In genomic region chr6:93497824-93498223, GRCm38 (mm10) we compare ENCODE assay signal across 24 mouse cellular contexts.
DNase-seq lines count a peak whose midpoint lies in the region; ATAC-seq and TF ChIP-seq lines count a peak whose summit lies in the region.
"Had no signal": no experiment of that assay in that cellular context is flagged by ENCODE, and none has a peak within 500 bp of the region (broad histone marks: within the 10 kb centered on the region; RNA-seq: fewer than 3 reads in every experiment).

No protein-coding gene starts in this region.

- peaks cover 15% of the 10 kb centered on the region for H3K4me1 ChIP-seq in heart, embryonic 12.5 days (replicated peaks)
- H3K4me1 ChIP-seq in heart, adult 2 months (ENCODE audit: control insufficient read depth, insufficient read depth, low read length): no peaks in the 10 kb centered on the region
- H3K4me1 ChIP-seq in heart, embryonic 15.5 days (replicated peaks): peaks cover 3% of the 10 kb centered on the region
- H3K4me1 ChIP-seq in heart, postnatal 0 days (ENCODE audit: control insufficient read depth, insufficient read depth): peaks cover 3% of the 10 kb centered on the region; the same call in 1 of the 2 replicates
- H3K4me1 ChIP-seq: embryonic facial prominence, embryonic 10.5 days; embryonic facial prominence, embryonic 12.5 days; forebrain, embryonic 13.5 days; forebrain, embryonic 15.5 days had no signal

- H3K27me3 ChIP-seq in heart, embryonic 12.5 days (replicated peaks): no peaks in the 10 kb centered on the region
- H3K27me3 ChIP-seq in heart, adult 2 months (ENCODE audit: control insufficient read depth, insufficient read depth, low read length): no peaks in the 10 kb centered on the region
- H3K27me3 ChIP-seq in heart, embryonic 15.5 days: no peaks in the 10 kb centered on the region
- no peaks in the 10 kb centered on the region for H3K27me3 ChIP-seq in heart, postnatal 0 days (ENCODE audit: control insufficient read depth, insufficient read depth, low read length)
- H3K27me3 ChIP-seq: CH12.LX; embryonic facial prominence, embryonic 12.5 days; forebrain, embryonic 13.5 days; forebrain, embryonic 15.5 days; Patski had no signal

- DNase-seq in heart, adult 2 months: no peak
- no peak for DNase-seq in heart, postnatal 4 days
- peak; percentile 31 for DNase-seq in heart, postnatal 0 days (ENCODE audit: low spot score)
- DNase-seq in heart, postnatal 14 days: no peak
- DNase-seq: adrenal gland, adult 8-10 months; adrenal gland, postnatal 14 days; adrenal gland, postnatal 36 days; B cell, adult 2 months; cerebellum, adult 11-12 months; cerebellum, adult 2 months; cerebellum, adult 9-10 months; cerebellum, postnatal 10 days; cerebellum, postnatal 25 days had no signal

- H3K4me2 ChIP-seq in heart, embryonic 12.5 days: no peak overlapping the region
- H3K4me2 ChIP-seq in heart, embryonic 15.5 days: no peak overlapping the region
- no peak overlapping the region for H3K4me2 ChIP-seq in heart, postnatal 0 days (ENCODE audit: low read depth, low read length)
- H3K4me2 ChIP-seq: embryonic facial prominence, embryonic 12.5 days; forebrain, embryonic 13.5 days; forebrain, embryonic 15.5 days had no signal

- 20% methylated on average over 4 of the region's 4 CpGs for WGBS in heart, embryonic 12.5 days
- WGBS in heart, adult 2 months: 29% methylated on average over 4 of the region's 4 CpGs
- WGBS in heart, embryonic 15.5 days: 19% methylated on average over 4 of the region's 4 CpGs
- 9% methylated on average over 4 of the region's 4 CpGs for WGBS in heart, postnatal 0 days

- no peak for TF ChIP-seq CTCF in heart, adult 2 months (IDR thresholded peaks at IDR 0.05)
- TF ChIP-seq CTCF in heart, postnatal 0 days (IDR thresholded peaks at IDR 0.05; ENCODE audit: low read depth): no peak

- H3K27ac ChIP-seq in heart, embryonic 12.5 days (ENCODE audit: poor library complexity, severe bottlenecking): peak overlapping the region; percentile 64; the same call in 1 of the 2 replicates
- H3K27ac ChIP-seq in heart, adult 2 months: no peak overlapping the region
- H3K27ac ChIP-seq in heart, embryonic 15.5 days: peak overlapping the region; percentile 38; the same call in 1 of the 2 replicates
- H3K27ac ChIP-seq in heart, postnatal 0 days (ENCODE audit: low read depth): no peak overlapping the region
- H3K27ac ChIP-seq: embryonic facial prominence, embryonic 10.5 days; embryonic facial prominence, embryonic 12.5 days; forebrain, embryonic 13.5 days; forebrain, embryonic 15.5 days had no signal

- no peaks in the 10 kb centered on the region for H3K79me2 ChIP-seq in heart, adult 2 months (replicated peaks; ENCODE audit: control insufficient read depth, insufficient read depth, low read length)

- H3K36me3 ChIP-seq in heart, embryonic 12.5 days: no peaks in the 10 kb centered on the region
- H3K36me3 ChIP-seq in heart, adult 2 months (ENCODE audit: control insufficient read depth, insufficient read depth, low read length): no peaks in the 10 kb centered on the region
- H3K36me3 ChIP-seq in heart, embryonic 15.5 days: no peaks in the 10 kb centered on the region
- H3K36me3 ChIP-seq in heart, postnatal 0 days (replicated peaks; ENCODE audit: control insufficient read depth, insufficient read depth, low read length): no peaks in the 10 kb centered on the region
- H3K36me3 ChIP-seq: embryonic facial prominence, embryonic 10.5 days; embryonic facial prominence, embryonic 12.5 days; forebrain, embryonic 15.5 days; G1E had no signal

- H3K9me3 ChIP-seq in heart, embryonic 12.5 days (replicated peaks): peaks cover 7% of the 10 kb centered on the region
- no peaks in the 10 kb centered on the region for H3K9me3 ChIP-seq in heart, embryonic 15.5 days (replicated peaks)
- no peaks in the 10 kb centered on the region for H3K9me3 ChIP-seq in heart, postnatal 0 days (replicated peaks; ENCODE audit: control insufficient read depth, low read length)
- H3K9me3 ChIP-seq: embryonic facial prominence, embryonic 10.5 days; embryonic facial prominence, embryonic 12.5 days; forebrain, embryonic 13.5 days; forebrain, embryonic 15.5 days; G1E had no signal

- no peak for TF ChIP-seq POLR2A in heart, adult 2 months (IDR thresholded peaks at IDR 0.05; ENCODE audit: insufficient read depth, low read depth, low read length)

- no peak overlapping the region for H3K9ac ChIP-seq in heart, embryonic 12.5 days
- H3K9ac ChIP-seq in heart, adult 2 months (ENCODE audit: low read depth, low read length): no peak overlapping the region
- H3K9ac ChIP-seq in heart, embryonic 15.5 days: no peak overlapping the region
- no peak overlapping the region for H3K9ac ChIP-seq in heart, postnatal 0 days (replicated peaks; ENCODE audit: low read depth, low read length)
- H3K9ac ChIP-seq: embryonic facial prominence, embryonic 12.5 days; forebrain, embryonic 13.5 days; forebrain, embryonic 15.5 days had no signal

- ATAC-seq in heart, embryonic 12.5 days (ENCODE audit: insufficient number of reproducible peaks, low FRiP score): peak; percentile 77
- ATAC-seq in heart, embryonic 15.5 days (replicated peaks; ENCODE audit: insufficient number of reproducible peaks, insufficient read depth, low FRiP score, low read depth): peak; percentile 58; the same call in 1 of the 2 replicates
- peak; percentile 67 for ATAC-seq in heart, postnatal 0 days (ENCODE audit: insufficient read depth, low read depth)
- ATAC-seq: activated CD4-positive, CD25-positive, alpha-beta regulatory T cell, adult 4 months; CD4-positive, CD25-positive, alpha-beta regulatory T cell, adult 4 months; forebrain, embryonic 13.5 days; forebrain, embryonic 15.5 days; Patski had no signal

- H3K4me3 ChIP-seq in heart, embryonic 12.5 days: no peak overlapping the region
- no peak overlapping the region for H3K4me3 ChIP-seq in heart, adult 2 months
- H3K4me3 ChIP-seq in heart, embryonic 15.5 days: no peak overlapping the region
- no peak overlapping the region for H3K4me3 ChIP-seq in heart, postnatal 0 days (ENCODE audit: low read depth, low read length)
- H3K4me3 ChIP-seq: embryonic facial prominence, embryonic 10.5 days; embryonic facial prominence, embryonic 12.5 days; forebrain, embryonic 13.5 days; forebrain, embryonic 15.5 days had no signal

- no peak for TF ChIP-seq EP300 in heart, adult 2 months (IDR thresholded peaks at IDR 0.05; ENCODE audit: insufficient read depth, low read depth, low read length)
- no peak for TF ChIP-seq EP300 in heart, postnatal 0 days (IDR thresholded peaks at IDR 0.05; ENCODE audit: low read depth)

- intact Hi-C loops in heart, adult 2 months (cut with DNase I): no loop called here
- intact Hi-C loops in heart, postnatal 14 days (cut with DNase I): no loop called here

Comparison
In these comparisons a context has a peak if more than half of its experiments do, and no peak if none do; other contexts are left out.
1. H3K27ac ChIP-seq: peak in heart, embryonic 12.5 days (single experiment) and heart, embryonic 15.5 days (single experiment); none in heart, adult 2 months (single experiment) and heart, postnatal 0 days (single experiment).
2. Peak in every context shown above with its lines, with median percentiles within 50 percentile points of each other: ATAC-seq.